Mouse (Mus musculus) layer of hippocampus, postnatal 14 days (tissue): Measurements from ENCODE around the gene Krtap3-2. TPM values are rescaled to one million over a fixed set of nuclear protein-coding genes. Genes with fewer than 3 reads are reported as not detected.
"Not testable (repeated sequence)": the region's sequence is repeated elsewhere in the genome, so short reads cannot be mapped to it uniquely, and the experiment has no call there.

ENCODE experiments used
- DNase-seq, 2 experiments: peaks; one replicate each; pipeline ENCODE4 v3.0.0; 2021 to 2022; ENCODE audit warnings: low spot score in 2 of 2, mixed read lengths in 1 of 2
- long read RNA-seq, 2 experiments: library from polyadenylated mRNA; stranded (forward); transcript quantifications; one replicate each; pipeline ENCODE4 v2.0.0; 2021
- total RNA-seq, 2 experiments: library from RNA; stranded (reverse); gene quantifications; 2 replicates each; pipeline ENCODE4 v1.2.3; 2021

The Krtap3-2 gene
- not detected for total RNA-seq
- long read RNA-seq, experiment 1: 0 reads
- long read RNA-seq, experiment 2: 0 reads

GRCm38 (mm10) chr11:99556753-99557152 is at the start of gene Krtap3-2:
Krtap3-2 (minus strand) TSS chr11:99556853.
- no peak for DNase-seq

GRCm38 (mm10) chr11:99603208-99603607 is 46.6 kb upstream of the Krtap3-2 start, which contains the start of gene Gm11938:
Gm11938 (minus strand) TSS chr11:99603308.
- not testable (repeated sequence) for DNase-seq

- not testable (repeated sequence) for DNase-seq
Observed at GRCm38 (mm10) chr11:99597742-99598141, 41.1 kb upstream of the Krtap3-2 start, which contains the start of gene Krtap9-3. Krtap9-3 (minus strand) TSS chr11:99598105.

GRCm38 (mm10) chr11:99590981-99591380 is 34.3 kb upstream of the Krtap3-2 start, which contains the start of gene Krtap1-3:
Krtap1-3 (minus strand) TSS chr11:99591339.
- DNase-seq: no peak

GRCm38 (mm10) chr11:99585096-99585495 is 28.4 kb upstream of the Krtap3-2 start:
- peak; percentile 46 to 77 for DNase-seq

GRCm38 (mm10) chr11:99583245-99583704 is 26.6 kb upstream of the Krtap3-2 start, which contains the start of gene Krtap1-4:
Krtap1-4 (minus strand) TSS chr11:99583654.
- DNase-seq: no peak

- DNase-seq: no peak
Observed at GRCm38 (mm10) chr11:99581564-99581963, 24.9 kb upstream of the Krtap3-2 start.

GRCm38 (mm10) chr11:99581051-99581450 is 24.4 kb upstream of the Krtap3-2 start:
- no peak for DNase-seq

GRCm38 (mm10) chr11:99580636-99581035 is 24.0 kb upstream of the Krtap3-2 start, which contains the start of gene Krtap1-5:
Krtap1-5 (minus strand) TSS chr11:99581016.
- DNase-seq: no peak

GRCm38 (mm10) chr11:99574106-99574505 is 17.5 kb upstream of the Krtap3-2 start:
- DNase-seq: peak; percentile 60 to 65

GRCm38 (mm10) chr11:99573164-99573563 is 16.5 kb upstream of the Krtap3-2 start:
- DNase-seq: no peak

- DNase-seq: no peak
Observed at GRCm38 (mm10) chr11:99566530-99566929, 9.9 kb upstream of the Krtap3-2 start, which contains the start of gene Krtap3-1. Krtap3-1 (minus strand) TSS chr11:99566630.

- no peak for DNase-seq
Observed at GRCm38 (mm10) chr11:99562580-99562979, 5.9 kb upstream of the Krtap3-2 start.

GRCm38 (mm10) chr11:99559366-99559765 is 2.7 kb upstream of the Krtap3-2 start, which contains the start of gene Gm11939:
Gm11939 (minus strand) TSS chr11:99559466.
- DNase-seq: no peak

- no peak for DNase-seq
Observed at GRCm38 (mm10) chr11:99557976-99558745, 1.5 kb upstream of the Krtap3-2 start.

- DNase-seq: no peak
Observed at GRCm38 (mm10) chr11:99556195-99556594, 458 bp downstream of the Krtap3-2 start.

- DNase-seq: no peak
Observed at GRCm38 (mm10) chr11:99550765-99551164, 5.9 kb downstream of the Krtap3-2 start, which contains the start of gene Krtap3-3. Krtap3-3 (minus strand) TSS chr11:99550865.

GRCm38 (mm10) chr11:99547892-99548291 is 8.8 kb downstream of the Krtap3-2 start:
- DNase-seq: no peak

- DNase-seq: peak; percentile 16 to 26
Observed at GRCm38 (mm10) chr11:99539721-99540120, 16.9 kb downstream of the Krtap3-2 start.

- no peak for DNase-seq
Observed at GRCm38 (mm10) chr11:99521288-99521860, 35.3 kb downstream of the Krtap3-2 start, which contains the start of gene Krt39. Krt39 (minus strand) TSS chr11:99521338.

- no peak for DNase-seq
Observed at GRCm38 (mm10) chr11:99514098-99514497, 42.6 kb downstream of the Krtap3-2 start.
